Mouse (Mus musculus) CD4-positive helper T cell, adult 2 months (primary cell): ENCODE measurements around the gene Ly6g5c.

Experiments used
- DNase-seq: peaks from one replicate; pipeline ENCODE4 v3.0.0-alpha.2; 2012; ENCODE audit warnings: low read depth, missing footprints, low spot score

Gene Ly6g5c

DNA sequence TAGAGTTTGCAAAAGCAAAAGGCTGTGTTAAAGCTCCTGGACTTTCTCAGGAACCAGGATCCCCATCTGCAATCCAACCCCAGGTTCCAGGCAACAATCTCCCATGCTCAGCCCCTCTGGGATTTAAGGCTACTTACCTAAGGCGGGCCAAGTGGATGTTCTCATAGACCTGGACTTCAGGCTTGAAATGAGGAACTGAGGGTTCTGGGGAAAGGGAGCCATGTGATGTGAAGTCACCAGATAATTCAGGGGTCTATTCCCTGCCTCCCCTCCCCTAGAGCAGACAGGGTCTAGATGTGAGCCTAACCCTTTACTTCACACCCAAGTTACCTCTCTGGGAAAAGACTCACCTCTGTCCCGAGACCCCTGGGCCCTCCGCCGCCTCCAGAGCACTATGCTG is 27.4 kb upstream of the Ly6g5c start:
- DNase-seq, result no peak

DNA sequence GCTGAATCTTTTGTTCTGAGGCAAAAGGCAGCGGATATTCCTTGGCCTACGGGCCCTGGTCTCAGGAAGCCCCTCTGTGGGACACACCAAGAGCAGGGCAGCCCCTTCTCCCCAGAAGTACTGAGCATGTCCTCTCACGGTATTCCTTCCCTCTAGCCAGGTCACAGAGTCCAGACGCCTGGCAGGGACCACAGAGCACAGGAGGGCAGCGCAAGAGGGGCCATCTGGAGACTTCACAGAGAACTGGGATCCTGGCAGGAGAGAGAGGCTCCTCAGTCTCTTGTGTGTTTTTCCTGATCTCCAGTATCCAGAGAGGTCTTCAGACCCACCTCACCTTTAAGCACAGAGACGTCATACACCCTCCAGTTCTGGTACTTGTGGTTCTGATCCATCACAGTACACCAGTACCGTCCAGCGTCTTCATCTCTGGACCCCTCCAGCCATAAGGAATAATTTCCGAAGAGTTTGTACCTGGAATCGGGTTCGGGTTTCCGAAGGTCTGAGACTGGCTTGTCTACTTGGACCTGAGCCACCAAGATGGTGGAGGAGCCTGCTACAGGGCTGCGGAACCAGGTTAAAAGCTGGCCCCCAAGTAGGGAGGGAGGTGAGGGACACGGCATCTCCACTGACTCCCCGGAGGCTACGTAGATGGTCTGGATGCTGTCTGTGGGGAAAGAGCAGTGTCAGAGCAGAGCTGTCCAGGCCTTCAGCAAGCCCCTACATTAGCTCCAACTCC is 25.1 kb upstream of the Ly6g5c start:
- no peak for DNase-seq

DNA sequence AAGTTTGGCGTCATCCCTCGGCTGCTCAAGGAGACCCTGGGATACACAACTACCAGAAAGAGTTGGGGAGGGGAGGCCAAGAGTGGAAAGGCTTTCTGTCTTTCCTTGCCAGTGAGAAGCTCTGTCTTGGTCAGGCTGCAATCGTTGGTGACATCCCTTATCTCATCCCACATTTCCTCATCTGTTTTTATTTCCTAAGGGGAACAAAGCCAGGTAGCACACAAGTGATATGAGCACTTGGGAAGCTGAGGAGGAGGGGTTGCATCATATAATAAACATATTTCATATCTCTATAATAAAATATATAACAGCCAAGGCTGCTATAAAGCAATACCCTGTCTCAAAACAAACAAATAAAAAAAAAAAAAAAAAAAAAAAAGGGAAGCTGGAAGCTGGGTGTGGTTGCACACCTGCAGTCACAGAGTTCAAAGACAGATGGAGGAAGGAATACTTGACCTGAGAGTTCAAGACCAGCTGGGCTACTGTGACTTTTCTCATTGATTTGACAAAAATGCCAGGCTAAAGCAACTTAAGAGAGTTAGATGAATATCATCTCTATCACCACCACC is 24.1 kb upstream of the Ly6g5c start:
- no peak for DNase-seq

DNA sequence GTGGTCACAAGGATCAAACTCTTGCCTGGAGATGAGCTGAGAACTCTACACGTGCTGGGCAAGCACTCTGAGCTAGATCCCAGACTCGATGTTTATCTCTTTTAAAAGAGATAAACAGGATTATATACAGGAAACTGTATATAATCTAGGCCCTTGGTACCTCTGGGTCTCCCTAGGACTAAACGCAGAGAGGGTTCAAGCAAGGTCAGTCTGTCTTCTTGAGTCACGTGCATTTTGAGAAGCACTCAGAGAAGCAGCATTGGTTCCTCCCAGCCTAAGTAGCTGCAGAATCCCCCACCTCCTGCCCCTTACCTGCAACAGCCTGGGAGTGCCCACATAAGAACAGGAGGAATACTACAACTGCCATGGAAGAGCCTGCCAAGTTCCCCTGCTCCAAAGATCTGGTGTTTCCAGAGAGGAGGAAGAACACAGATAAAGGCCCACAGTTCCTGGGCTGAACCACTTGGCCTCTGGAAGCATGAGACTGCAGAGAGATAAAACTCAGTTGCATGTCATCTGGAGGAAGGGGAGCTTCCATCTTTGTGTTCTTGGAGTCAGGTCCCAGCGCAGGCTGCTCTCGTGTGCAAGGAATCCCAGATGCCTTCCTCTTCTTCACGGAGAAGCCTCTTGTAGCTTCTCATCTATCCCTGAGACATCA is 22.7 kb upstream of the Ly6g5c start, which contains the start of gene Ly6g6f:
Ly6g6f (minus strand) TSS at position 403 of the 658 bp plus-strand sequence.
- DNase-seq, result no peak

DNA sequence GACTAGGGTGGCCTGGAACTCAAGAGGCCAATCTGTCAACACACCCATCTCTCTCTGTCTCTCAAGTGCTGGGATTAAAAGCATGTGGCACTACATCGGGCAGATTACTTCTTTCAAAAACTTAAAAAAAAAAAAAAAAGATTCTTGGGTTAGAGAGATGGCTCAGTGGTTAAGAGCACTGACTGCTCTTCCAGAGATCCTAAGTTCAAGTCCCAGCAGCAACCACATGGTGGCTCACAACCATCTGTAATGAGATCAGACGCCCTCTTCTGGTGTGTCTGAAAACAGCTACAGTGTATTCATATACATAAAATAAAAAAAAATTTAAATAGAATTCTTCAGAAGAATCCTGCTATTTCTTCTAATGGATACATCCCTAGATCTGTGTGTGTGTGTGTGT is 19.9 kb upstream of the Ly6g5c start:
- DNase-seq, result peak; percentile 34

DNA sequence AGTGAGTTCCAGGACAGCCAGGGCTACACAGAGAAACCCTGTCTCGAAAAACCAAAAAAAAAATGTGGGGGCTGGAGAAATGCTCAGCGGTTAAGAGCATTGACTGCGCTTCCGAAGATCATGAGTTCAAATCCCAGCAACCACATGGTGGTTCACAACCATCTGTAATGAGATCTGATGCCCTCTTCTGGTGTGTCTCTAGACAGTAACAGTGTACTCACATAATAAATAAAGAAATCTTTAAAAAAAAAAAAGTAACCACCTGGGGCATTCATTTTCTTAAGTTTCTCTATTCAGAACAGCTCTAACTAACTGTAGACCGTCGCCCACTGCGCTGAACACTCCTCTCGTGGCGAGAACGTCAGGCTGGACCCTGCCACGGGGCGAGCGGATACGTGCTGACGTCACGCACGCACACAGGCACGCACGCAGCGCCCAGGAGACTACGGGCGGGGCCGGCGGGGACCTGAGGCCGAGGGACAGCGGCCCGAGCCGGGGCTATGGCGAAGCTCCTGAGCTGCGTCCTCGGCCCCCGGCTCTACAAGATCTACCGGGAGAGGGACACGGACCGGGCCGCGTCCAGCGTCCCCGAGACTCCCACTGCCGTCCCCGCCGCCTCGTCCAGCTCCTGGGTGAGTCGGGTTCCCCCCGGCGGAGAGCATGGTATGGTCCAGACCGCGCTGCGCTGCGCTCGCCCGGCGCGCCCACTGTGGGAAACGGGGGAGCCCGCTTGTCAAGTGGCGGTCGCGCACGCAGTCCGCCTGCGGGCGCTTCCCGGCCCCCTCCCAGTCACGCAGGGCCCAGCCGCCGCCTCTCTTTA is 19.0 kb upstream of the Ly6g5c start, which contains the start of gene Abhd16a:
Abhd16a (plus strand) TSS at position 439 of the 820 bp plus-strand sequence.
- peak; percentile 96 for DNase-seq

DNA sequence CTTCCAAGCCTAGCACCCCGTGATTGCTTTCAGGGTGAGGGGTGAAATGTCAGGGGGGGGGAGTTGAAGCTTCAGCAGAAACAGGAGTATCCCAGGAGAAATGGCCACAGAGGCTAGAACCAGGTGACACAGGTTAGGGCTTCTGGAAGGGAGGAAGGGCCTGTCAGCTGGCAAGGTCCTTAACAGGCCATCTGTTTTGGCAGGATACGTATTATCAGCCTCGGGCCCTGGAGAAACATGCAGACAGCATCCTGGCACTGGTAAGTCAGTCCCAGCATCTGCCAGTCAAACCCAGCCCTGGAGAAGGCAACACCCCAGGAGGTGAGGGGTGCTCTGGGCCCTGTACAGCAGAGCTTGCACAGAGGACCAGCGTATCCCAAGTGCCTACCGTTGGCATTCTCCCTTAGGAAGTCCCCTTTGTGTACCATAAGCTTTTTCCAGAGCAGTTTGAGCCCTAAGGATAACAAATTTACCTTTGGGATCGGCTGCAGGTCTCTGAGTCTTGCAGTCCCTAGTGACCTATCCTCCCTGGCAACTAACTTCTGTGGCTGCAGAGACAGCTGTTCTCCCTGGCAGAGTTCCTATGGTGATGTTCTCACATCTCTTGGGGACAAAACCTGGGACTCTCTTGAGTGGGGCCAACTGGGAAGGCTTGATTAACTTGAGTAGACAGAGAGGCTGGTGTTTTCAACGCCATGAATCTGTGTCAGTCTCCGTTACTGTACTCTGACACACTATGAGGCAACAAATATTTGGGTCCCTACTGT is 17.7 kb upstream of the Ly6g5c start:
- no peak for DNase-seq

DNA sequence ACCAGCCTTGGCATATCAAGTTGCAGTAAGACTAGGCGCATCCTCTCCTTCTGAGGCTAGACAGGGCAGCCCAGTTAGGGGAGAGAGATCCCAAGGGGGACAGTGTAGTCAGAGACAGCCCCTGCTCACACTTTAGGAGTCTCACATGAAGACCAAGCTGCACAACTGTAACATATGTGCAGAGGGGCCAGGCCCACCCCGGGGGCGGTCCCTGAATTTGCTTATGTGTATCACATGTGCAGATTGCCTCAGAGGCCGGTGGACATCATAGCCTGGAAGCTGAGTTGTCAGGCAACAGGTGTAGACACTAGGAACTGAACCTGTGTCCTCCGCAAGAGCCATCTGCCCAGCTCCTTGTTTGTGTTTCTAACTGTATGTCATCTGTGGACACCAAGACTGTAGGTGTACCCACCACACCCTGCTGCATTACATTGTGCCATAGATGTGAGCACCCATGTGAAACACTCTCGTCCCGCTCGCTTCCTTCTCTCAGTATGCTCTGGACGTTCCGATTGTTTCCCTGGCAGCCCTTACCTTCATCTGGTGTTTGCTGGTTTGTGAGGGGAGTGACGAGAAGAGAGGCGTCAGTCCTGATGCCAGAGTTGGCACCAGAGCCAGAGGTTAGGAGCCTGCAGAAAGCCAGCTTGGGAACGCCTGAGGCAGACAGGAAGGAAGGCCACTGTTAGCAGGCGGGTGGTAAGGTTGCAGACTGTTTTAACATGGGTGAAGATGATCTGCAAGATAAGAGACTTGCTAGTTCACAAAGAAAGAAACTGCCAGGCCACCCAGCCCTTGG is 15.5 kb upstream of the Ly6g5c start:
- DNase-seq, result no peak

DNA sequence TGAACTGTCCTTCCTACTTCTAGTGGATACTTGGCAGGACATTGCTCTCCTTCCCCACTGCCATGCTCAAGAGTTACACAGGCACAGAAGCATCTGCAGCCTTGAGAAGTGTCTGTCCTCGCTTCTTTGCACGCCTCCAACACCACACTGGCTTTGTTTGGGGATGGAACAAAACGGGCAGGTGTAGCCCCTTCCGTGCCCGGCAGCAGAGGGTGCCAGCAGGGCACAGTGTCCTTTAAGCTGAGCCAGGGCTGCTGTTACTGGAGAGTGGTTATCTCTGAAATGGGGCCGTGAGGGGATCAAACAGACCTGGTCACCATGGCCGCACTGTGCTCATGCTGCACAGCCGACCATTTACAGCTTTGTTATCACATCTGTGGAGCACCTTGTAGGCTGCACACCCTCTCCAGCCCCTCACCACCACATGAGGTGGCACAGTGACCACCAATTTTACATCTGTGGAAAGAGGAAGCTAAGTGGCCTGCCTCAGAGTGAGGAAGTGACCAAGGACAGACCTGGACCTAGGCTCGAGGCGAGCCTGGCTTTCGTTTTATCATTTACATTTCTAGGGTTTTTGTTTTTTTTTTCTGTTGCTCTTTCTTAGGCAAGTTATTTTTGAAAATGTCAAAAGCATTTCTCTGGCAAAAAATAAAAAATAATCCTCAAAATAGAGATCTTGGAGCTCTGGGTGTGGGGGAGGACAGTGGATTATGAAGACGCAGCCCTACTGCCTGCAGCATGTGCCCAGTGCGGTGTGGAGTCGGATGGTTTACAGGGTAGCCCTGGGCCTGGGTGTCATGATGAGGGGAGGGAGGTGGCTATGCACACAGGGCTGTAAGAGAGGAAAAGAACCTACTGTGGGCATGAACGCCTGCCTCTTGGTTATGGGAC is 13.4 kb upstream of the Ly6g5c start:
- no peak for DNase-seq

DNA sequence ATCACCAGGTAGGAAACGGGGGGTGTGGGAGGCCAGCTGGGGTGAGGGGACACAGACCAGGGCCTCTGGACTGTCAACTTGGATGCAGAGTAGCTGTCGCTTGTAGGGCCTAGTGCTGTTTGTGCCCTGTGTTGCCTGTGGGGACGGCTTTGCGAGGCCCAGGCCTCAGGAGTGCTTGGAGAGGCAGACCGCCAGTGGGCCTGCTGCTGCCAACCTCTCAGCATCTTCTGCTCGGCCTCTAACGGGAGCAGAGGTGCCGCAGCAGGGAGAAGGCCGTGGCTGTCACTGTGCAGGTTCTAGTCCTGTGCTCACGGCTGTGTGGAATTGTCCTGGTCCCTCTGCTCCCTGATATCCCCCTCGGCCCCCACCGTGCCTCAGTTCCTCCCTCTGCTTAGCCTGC is 11.5 kb upstream of the Ly6g5c start:
- no peak for DNase-seq

DNA sequence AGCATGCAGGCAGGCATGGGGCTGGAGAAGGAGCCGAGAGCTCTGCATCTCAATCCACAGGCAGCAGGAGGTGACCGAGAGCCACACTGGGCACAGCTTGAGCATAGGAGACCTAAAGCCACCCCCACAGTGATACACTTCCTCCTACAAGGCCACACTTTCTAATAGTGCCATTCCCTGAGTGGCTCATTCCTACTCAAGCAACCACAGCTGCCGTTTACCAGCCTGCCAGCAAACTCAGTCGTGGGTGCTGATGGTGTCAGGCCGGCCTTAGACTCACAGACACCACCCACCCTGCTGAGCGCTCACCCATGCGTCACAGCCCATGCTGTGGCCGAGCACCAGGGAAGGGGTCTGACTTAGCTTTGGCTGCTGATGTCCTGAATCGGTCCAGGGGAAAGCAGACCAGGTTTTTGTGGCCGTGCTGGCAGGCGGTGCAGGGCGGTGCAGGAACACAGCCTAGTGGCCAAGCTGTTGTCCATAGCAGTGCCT is 10.9 kb upstream of the Ly6g5c start:
- no peak for DNase-seq

DNA sequence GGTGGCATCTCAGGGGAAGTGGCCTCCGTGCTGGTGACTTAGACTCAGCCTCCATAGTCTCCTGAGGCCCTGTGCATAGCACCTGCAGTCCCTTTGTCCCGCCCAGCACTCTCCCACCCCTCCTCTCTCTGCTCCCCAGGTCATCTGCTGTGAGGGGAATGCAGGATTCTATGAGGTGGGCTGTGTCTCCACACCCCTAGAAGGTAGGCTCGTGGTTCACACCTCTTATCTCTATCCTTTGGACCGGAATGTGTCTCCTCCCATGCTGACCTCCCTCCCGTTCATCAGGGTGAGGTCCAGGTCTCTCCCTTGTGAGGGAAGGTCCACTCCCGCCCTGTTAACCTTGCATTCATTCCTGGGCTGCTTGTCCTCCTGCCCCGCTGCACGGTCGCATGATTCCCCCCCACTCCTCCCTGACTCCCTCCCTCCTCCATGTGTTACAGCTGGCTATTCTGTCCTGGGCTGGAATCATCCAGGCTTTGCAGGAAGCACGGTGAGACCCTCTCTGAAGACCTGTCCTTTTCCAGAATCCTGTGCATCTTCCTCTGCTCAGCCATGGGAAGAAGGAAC is 7.8 kb upstream of the Ly6g5c start:
- no peak for DNase-seq

DNA sequence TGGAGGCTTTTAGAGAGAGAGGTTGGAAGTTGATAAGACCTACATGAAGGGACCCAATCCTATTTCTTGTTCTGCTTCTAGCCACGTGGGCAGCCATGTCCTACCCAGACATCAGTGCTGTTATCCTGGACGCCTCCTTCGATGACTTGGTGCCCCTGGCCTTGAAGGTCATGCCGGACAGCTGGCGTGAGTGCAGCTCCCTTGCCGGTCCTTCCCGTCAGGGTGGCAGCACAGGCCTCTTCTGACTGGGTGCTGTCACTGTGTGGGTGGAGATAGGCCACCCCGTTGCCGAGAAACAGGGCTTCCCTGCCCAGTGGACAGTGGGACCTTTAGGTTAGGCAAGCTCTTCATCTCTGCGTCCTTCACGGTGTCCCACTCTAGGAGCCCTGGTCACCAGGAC is 6.9 kb upstream of the Ly6g5c start:
- DNase-seq, result no peak

DNA sequence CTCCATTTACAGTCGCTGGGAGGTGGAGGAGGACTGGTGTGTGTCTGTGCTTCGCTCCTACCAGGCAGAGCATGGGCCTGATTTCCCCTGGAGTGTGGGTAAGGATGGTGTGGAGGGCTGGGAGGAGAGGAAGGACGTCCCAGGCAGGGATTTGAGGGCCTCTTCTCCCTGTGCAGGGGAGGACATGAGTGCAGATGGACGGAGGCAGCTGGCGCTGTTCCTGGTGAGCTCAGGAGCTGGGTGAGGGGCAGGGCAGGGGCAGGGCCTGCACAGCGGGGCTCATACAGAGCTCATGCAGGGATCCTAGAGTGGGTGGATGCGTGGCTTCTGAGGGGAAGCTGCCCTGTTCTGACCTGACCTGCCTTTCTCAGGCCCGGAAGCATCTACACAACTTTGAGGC is 5.8 kb upstream of the Ly6g5c start:
- no peak for DNase-seq

DNA sequence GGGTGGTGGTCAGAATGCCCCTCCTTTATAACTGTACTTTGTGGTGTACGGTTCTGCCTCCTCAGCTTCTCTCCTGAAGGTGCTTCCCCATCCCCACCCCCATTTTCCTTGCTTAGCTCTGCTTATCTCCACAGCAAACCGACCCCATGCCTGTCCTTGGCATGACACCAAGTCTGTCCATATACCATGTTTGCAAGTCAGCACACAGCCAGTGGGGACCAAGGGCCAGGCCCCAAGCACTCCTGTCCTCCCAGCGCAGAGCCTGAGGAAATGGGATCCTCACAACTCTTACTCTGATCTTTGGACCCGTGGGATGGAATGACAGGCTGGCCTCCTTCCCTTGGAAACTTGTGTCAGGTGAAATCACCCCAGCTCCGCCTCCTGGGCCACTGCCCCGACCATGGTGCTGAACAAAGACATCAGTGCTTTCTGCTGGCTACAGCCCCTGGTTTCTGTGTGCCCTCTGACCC is 4.8 kb upstream of the Ly6g5c start:
- no peak for DNase-seq

DNA sequence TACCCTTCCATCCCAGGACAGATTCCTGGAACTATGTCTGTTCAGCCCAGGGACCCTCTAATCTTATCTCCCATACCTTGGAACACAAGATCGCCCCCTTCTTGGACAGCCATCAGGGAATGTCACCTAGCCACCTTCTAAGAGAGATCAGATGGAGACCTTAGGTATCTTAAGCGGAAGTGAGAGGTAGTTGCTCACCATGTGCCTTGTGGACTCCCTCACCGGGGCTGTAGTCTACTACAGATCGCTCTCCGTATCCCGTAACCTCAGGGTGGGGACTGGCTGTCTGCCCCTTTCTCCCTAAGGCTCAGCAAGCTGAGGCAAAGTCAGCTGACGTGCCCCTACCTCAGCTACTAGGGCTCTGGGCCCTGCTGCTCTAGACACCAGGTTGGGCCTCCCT is 4.0 kb upstream of the Ly6g5c start:
- no peak for DNase-seq

DNA sequence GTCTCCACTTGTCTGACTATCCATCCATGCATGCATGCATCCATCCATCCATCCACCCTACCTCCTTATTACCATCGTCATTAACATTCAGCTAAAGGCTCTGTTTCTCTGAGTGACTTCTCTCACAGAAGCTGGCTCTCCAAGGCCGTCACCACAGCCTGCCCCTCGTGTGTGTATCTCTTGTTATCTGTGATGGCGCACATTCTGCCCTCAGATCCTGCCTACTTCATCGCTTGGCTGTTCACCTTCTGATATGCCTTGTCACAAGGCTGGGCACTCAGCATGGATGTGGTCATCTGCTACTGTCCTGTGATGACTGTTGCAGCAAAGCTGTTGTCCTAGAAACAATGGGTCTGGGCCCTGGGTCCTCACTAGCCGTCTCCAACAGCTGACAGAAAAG is 3.3 kb upstream of the Ly6g5c start:
- DNase-seq, result no peak

DNA sequence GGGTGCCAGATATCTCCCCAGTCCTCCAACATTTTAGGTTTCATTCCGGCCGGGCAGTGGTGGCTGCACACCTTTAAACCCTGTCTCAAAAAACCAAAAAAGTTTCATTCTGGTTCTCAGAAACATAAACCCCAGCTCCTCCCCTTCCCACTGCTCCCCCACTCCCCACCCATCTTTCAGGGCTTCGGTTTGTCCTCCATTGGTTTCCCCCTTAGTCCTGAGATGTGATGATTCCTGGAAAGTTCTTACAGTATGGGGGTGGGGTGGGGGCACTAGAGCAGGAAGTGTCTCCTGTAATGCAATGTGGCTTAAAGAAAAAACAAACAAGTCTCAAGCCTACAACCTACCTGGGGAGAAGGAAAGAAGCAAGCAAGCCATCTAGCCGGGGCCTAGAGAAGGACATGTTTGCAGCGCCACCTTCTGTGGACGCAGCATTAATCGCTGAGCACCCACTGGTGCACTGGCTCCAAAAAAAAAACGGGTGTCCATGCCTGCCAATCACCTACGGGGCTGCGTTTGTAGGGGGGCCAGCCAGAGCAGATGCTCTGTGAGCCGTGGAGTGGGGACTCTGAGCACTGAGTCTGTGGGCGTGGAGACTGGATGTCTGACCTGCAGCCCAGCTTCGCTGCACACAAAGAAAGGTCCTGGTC is 2.2 kb upstream of the Ly6g5c start:
- DNase-seq, result peak; percentile 39
